Mouse (Mus musculus): ENCODE results near the gene Kcnb1. TPM values are rescaled to one million over a fixed set of nuclear protein-coding genes. Genes with fewer than 3 reads are reported as not detected.

Gene Kcnb1
- polyA plus RNA-seq, 1 experiment from 2014 or later = 1.6 TPM

GRCm38 (mm10) chr2:167155541-167155973, 34.4 kb downstream of the Kcnb1 start:
- Histone ChIP-seq H3K27ac (no peak overlapping the region), H3K9ac (no peak overlapping the region)

GRCm38 (mm10) chr2:167150880-167151279, 39.1 kb downstream of the Kcnb1 start:
- 96% methylated on average over 6 of the region's 6 CpGs for WGBS
- no peak for ATAC-seq (ENCODE audit: low FRiP score)
- Histone ChIP-seq H3K4me1 (peaks cover 15% of the 10 kb centered on the region), H3K4me3 (no peak overlapping the region), H3K36me3 (no peaks in the 10 kb centered on the region), H3K9me3 (replicated peaks) (no peaks in the 10 kb centered on the region; the same call in 1 of the 2 replicates), H3K4me2 (replicated peaks) (no peak overlapping the region), H3K27me3 (no peaks in the 10 kb centered on the region), H3K27ac (no peak overlapping the region), H3K9ac (no peak overlapping the region)

More at GRCm38 (mm10) chr2:167155541-167155973, 34.4 kb downstream of the Kcnb1 start:
- Histone ChIP-seq H3K4me1 (peaks cover 13% of the 10 kb centered on the region), H3K9me3 (replicated peaks) (no peaks in the 10 kb centered on the region; the same call in 1 of the 2 replicates), H3K4me2 (replicated peaks) (no peak overlapping the region), H3K4me3 (no peak overlapping the region), H3K27me3 (no peaks in the 10 kb centered on the region), H3K36me3 (no peaks in the 10 kb centered on the region)
- no peak for ATAC-seq (ENCODE audit: low FRiP score)
- 62% methylated on average over 4 of the region's 4 CpGs for WGBS

GRCm38 (mm10) chr2:167150135-167150534, 39.8 kb downstream of the Kcnb1 start:
- Histone ChIP-seq H3K4me2 (replicated peaks) (no peak overlapping the region), H3K27ac (no peak overlapping the region), H3K4me1 (peaks cover 11% of the 10 kb centered on the region), H3K9me3 (replicated peaks) (no peaks in the 10 kb centered on the region; the same call in 1 of the 2 replicates), H3K9ac (no peak overlapping the region), H3K4me3 (no peak overlapping the region), H3K27me3 (0 out of 2 replicates have a peak, but pooled peaks cover 2% of the 10 kb centered on the region), H3K36me3 (no peaks in the 10 kb centered on the region)
- 95% methylated on average over 7 of the region's 7 CpGs for WGBS
- no peak for ATAC-seq (ENCODE audit: low FRiP score)

- H3K9me3 ChIP-seq (replicated peaks) = no peaks in the 10 kb centered on the region; the same call in 1 of the 2 replicates
- H3K27me3 ChIP-seq = peaks cover 5% of the 10 kb centered on the region; the same call in 1 of the 2 replicates
- H3K4me2 ChIP-seq (replicated peaks) = no peak overlapping the region
- peaks cover 21% of the 10 kb centered on the region for H3K4me1 ChIP-seq
- 94% methylated on average over 6 of the region's 6 CpGs for WGBS
- H3K9ac ChIP-seq = no peak overlapping the region
- H3K36me3 ChIP-seq = no peaks in the 10 kb centered on the region
- H3K4me3 ChIP-seq = no peak overlapping the region
- no peak overlapping the region for H3K27ac ChIP-seq
- ATAC-seq (ENCODE audit: low FRiP score) = no peak
Measured at GRCm38 (mm10) chr2:167149035-167149434, 40.9 kb downstream of the Kcnb1 start.

GRCm38 (mm10) chr2:167147708-167148107, 42.2 kb downstream of the Kcnb1 start:
- ATAC-seq (ENCODE audit: low FRiP score) = no peak
- Histone ChIP-seq H3K9me3 (replicated peaks) (no peaks in the 10 kb centered on the region; the same call in 1 of the 2 replicates), H3K4me1 (peaks cover 24% of the 10 kb centered on the region), H3K9ac (no peak overlapping the region), H3K27ac (no peak overlapping the region), H3K4me2 (replicated peaks) (no peak overlapping the region), H3K27me3 (peaks cover 7% of the 10 kb centered on the region; the same call in 1 of the 2 replicates), H3K36me3 (no peaks in the 10 kb centered on the region), H3K4me3 (no peak overlapping the region)
- 86% methylated on average over 8 of the region's 8 CpGs for WGBS

GRCm38 (mm10) chr2:167145904-167146303, 44.1 kb downstream of the Kcnb1 start:
- WGBS = 71% methylated on average over 5 of the region's 5 CpGs
- Histone ChIP-seq H3K4me3 (no peak overlapping the region), H3K4me1 (peaks cover 24% of the 10 kb centered on the region), H3K4me2 (replicated peaks) (no peak overlapping the region), H3K27me3 (peaks cover 7% of the 10 kb centered on the region; the same call in 1 of the 2 replicates), H3K27ac (no peak overlapping the region), H3K9me3 (replicated peaks) (no peaks in the 10 kb centered on the region), H3K9ac (no peak overlapping the region), H3K36me3 (no peaks in the 10 kb centered on the region)
- no peak for ATAC-seq (ENCODE audit: low FRiP score)

GRCm38 (mm10) chr2:167144439-167145307, 45.3 kb downstream of the Kcnb1 start:
- Histone ChIP-seq H3K4me3 (no peak overlapping the region), H3K36me3 (no peaks in the 10 kb centered on the region), H3K27ac (no peak overlapping the region), H3K4me1 (peaks cover 28% of the 10 kb centered on the region), H3K9ac (no peak overlapping the region), H3K9me3 (replicated peaks) (no peaks in the 10 kb centered on the region), H3K4me2 (replicated peaks) (no peak overlapping the region), H3K27me3 (peaks cover 7% of the 10 kb centered on the region; the same call in 1 of the 2 replicates)
- no peak for ATAC-seq (ENCODE audit: low FRiP score)
- 10% methylated on average over 14 of the region's 14 CpGs for WGBS

GRCm38 (mm10) chr2:167143914-167144313, 46.0 kb downstream of the Kcnb1 start:
- no peak overlapping the region for H3K4me2 ChIP-seq (replicated peaks)
- peaks cover 30% of the 10 kb centered on the region for H3K4me1 ChIP-seq
- no peak overlapping the region for H3K4me3 ChIP-seq
- ATAC-seq (ENCODE audit: low FRiP score) = no peak
- peaks cover 7% of the 10 kb centered on the region; the same call in 1 of the 2 replicates for H3K27me3 ChIP-seq
- H3K27ac ChIP-seq = no peak overlapping the region
- 88% methylated on average over 2 of the region's 2 CpGs for WGBS
- H3K9ac ChIP-seq = no peak overlapping the region
- no peaks in the 10 kb centered on the region for H3K36me3 ChIP-seq
- no peaks in the 10 kb centered on the region for H3K9me3 ChIP-seq (replicated peaks)

- H3K4me1 ChIP-seq = peaks cover 32% of the 10 kb centered on the region
- H3K36me3 ChIP-seq = no peaks in the 10 kb centered on the region
- no peak for ATAC-seq (ENCODE audit: low FRiP score)
- H3K4me2 ChIP-seq (replicated peaks) = no peak overlapping the region
- no peak overlapping the region for H3K9ac ChIP-seq
- H3K4me3 ChIP-seq = no peak overlapping the region
- no peak overlapping the region for H3K27ac ChIP-seq
- peaks cover 7% of the 10 kb centered on the region; the same call in 1 of the 2 replicates for H3K27me3 ChIP-seq
- WGBS = 94% methylated on average over 3 of the region's 3 CpGs
- H3K9me3 ChIP-seq (replicated peaks) = no peaks in the 10 kb centered on the region
Measured at GRCm38 (mm10) chr2:167142282-167142681, 47.7 kb downstream of the Kcnb1 start.

- Histone ChIP-seq H3K4me1 (peaks cover 36% of the 10 kb centered on the region), H3K9me3 (replicated peaks) (no peaks in the 10 kb centered on the region), H3K4me2 (replicated peaks) (no peak overlapping the region), H3K36me3 (no peaks in the 10 kb centered on the region), H3K4me3 (no peak overlapping the region), H3K27me3 (peaks cover 7% of the 10 kb centered on the region; the same call in 1 of the 2 replicates), H3K9ac (no peak overlapping the region), H3K27ac (no peak overlapping the region)
- no peak for ATAC-seq (ENCODE audit: low FRiP score)
- whole genome bisulfite sequencing = 82% methylated on average over 4 of the region's 4 CpGs
Measured at GRCm38 (mm10) chr2:167141810-167142209, 48.1 kb downstream of the Kcnb1 start.

- Histone ChIP-seq H3K4me3 (no peak overlapping the region), H3K4me1 (peaks cover 26% of the 10 kb centered on the region), H3K9ac (no peak overlapping the region), H3K9me3 (replicated peaks) (no peaks in the 10 kb centered on the region), H3K27me3 (peaks cover 4% of the 10 kb centered on the region; the same call in 1 of the 2 replicates), H3K4me2 (replicated peaks) (no peak overlapping the region), H3K27ac (no peak overlapping the region), H3K36me3 (no peaks in the 10 kb centered on the region)
- ATAC-seq (ENCODE audit: low FRiP score) = no peak
- 75% methylated on average over 13 of the region's 13 CpGs for WGBS
Measured at GRCm38 (mm10) chr2:167139801-167140269, 50.1 kb downstream of the Kcnb1 start.

GRCm38 (mm10) chr2:167138611-167139010, 51.3 kb downstream of the Kcnb1 start:
- H3K27ac ChIP-seq = no peak overlapping the region
- peaks cover 15% of the 10 kb centered on the region for H3K4me1 ChIP-seq
- no peaks in the 10 kb centered on the region for H3K36me3 ChIP-seq
- H3K9me3 ChIP-seq (replicated peaks) = no peaks in the 10 kb centered on the region
- ATAC-seq (ENCODE audit: low FRiP score) = no peak
- no peaks in the 10 kb centered on the region for H3K27me3 ChIP-seq
- H3K4me3 ChIP-seq = no peak overlapping the region
- no peak overlapping the region for H3K9ac ChIP-seq
- H3K4me2 ChIP-seq (replicated peaks) = no peak overlapping the region
- 55% methylated on average over 6 of the region's 6 CpGs for WGBS

Measured in hindbrain, embryonic 12.5 days (tissue).